Mouse (Mus musculus): ENCODE results near the gene Tmem183a. TPM values are rescaled to one million over a fixed set of nuclear protein-coding genes. Genes with fewer than 3 reads are reported as not detected.

Tmem183a gene
- 77.3 TPM for total RNA-seq (2023)

GRCm38 (mm10) chr1:134361857-134362212 is at the start of gene Tmem183a:
TSS of gene Tmem183a (minus strand) at chr1:134361979.

DNA sequence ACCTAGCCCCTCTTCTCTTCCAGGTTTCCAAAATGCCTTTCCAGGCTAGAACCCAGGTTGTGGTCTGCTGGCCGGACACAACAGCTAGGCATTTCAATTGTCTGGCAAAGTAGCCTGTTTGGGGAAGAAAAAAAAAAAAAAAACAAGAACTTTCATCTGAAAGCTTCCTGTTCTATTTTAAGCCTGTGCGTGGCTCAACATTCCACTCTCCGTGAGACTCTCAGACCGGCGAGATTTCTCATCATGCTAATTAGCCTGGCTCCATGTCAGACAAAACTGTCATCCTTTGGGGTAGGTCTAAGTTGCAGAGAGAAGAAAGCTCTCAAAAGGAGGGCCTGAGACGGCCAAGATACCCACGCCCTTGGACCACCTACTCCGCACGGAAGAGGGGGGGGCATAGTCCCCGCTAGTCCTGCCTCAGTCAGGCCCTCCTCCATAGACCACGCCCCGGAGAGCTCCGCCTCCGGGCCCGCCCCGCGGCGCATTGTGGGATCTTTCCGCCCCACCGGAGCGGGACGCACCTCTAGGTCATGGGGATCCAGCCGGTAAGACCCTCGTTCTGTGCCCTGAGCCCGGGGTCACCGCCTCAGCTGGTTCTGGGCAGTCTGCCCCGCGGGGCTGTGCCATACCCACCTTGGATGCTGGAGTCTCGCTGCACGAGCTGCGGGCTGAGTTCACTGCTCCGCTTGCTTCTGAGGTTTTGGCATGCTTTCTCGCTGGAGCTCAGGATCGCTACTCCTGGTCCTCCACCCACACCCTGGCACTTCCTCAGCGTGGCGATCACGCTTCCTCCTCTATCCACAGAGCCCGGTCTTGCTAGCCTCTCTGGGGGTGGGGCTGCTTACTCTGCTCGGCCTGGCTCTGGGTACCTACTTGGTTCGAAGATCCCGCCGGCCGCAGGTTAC is 44.0 kb upstream of the Tmem183a start, which contains the start of gene Cyb5r1:
Gene Cyb5r1, plus strand, starts transcription at position 51 of the 905 bp plus-strand sequence.

DNA sequence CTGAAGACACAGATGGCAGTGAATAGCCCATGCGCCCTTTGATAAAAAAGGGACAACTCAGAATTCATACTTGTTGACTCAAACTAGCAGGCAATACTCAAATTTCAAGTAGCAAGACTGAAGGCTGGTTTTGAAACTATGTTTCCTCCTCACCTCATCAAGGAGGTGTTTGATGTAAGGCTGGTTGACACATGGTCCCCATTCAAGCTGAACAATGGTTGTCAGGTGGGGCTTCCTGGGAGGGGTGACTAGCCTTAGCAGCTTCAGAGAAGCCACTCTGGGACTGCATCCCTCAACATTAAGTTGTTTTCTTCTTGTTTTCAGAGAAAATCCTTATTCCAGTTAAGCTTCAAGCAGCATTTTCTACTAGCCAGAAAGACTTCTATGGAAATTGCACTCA is 23.9 kb upstream of the Tmem183a start, which contains the start of gene 4933406M09Rik:
Gene 4933406M09Rik, plus strand, starts transcription at position 275 of the 400 bp plus-strand sequence.

GRCm38 (mm10) chr1:134332770-134333271 is 29.0 kb downstream of the Tmem183a start, which contains the start of gene Ppfia4:
TSS of gene Ppfia4 (minus strand) at chr1:134332928.

Other genes with a start within 250 kb of the Tmem183a start
- not detected for gene Chil1, start 179.8 kb downstream of the Tmem183a start, total RNA-seq (2023)
- gene Mybph, start 168.5 kb downstream of the Tmem183a start, total RNA-seq (2023), result not detected
- not detected for gene Adora1, start 126.5 kb downstream of the Tmem183a start, total RNA-seq (2023)
- gene Myog, start 72.0 kb downstream of the Tmem183a start, total RNA-seq (2023), result not detected
- 1.3 TPM for gene Ppfia4, start 29.1 kb downstream of the Tmem183a start, total RNA-seq (2023)
- not detected for gene 4933406M09Rik, start 24.0 kb upstream of the Tmem183a start, total RNA-seq (2023)
- 9.9 TPM for gene Cyb5r1, start 43.6 kb upstream of the Tmem183a start, total RNA-seq (2023)
- 73.8 TPM for gene Adipor1, start 53.4 kb upstream of the Tmem183a start, total RNA-seq (2023)
- gene Klhl12, start 93.6 kb upstream of the Tmem183a start, total RNA-seq (2023), result 46.4 TPM
- 21.4 TPM for gene Rabif, start 132.7 kb upstream of the Tmem183a start, total RNA-seq (2023)
- gene Mgat4e, start 187.7 kb upstream of the Tmem183a start, total RNA-seq (2023), result not detected
- 68.2 TPM for gene Kdm5b, start 198.2 kb upstream of the Tmem183a start, total RNA-seq (2023)

Data from CD4-positive naive resting alpha-beta T cell, adult 76 days (primary cell).